Mouse (Mus musculus): Measurements from ENCODE around the gene Itpkc. TPM values are rescaled to one million over a fixed set of nuclear protein-coding genes. Genes with fewer than 3 reads are reported as not detected.

Itpkc gene
- polyA plus RNA-seq, 1 experiment from 2014 or later: 5.2 TPM

DNA sequence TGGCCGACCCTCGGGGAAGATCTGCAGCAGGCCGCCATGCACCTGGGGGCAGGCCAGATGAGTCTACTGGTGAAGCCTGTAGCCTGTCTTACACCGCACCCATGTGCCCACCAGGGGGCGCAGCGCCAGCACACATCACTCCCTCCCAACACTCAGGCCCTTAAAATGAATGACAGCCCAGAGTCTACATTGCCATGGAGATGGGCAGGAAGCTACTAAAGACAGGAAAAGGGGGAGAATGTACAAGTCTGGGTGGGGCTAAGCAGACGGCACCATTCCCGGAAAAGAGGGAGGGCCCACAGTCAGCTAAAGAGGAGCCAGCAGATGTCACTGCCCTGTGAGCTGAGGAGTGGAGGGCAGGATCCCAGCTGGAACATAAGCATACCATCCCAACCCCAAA, 68.6 kb downstream of the Itpkc start:
- peak overlapping the region; percentile 63; the same call in 1 of the 2 replicates for H3K27ac ChIP-seq
- no peak overlapping the region; the same call in 1 of the 2 replicates for H3K4me3 ChIP-seq (replicated peaks)
- H3K27me3 ChIP-seq: no peaks in the 10 kb centered on the region
- WGBS: 17% methylated on average over 8 of the region's 8 CpGs
- H3K36me3 ChIP-seq: peaks cover 61% of the 10 kb centered on the region
- H3K4me1 ChIP-seq: peaks cover 50% of the 10 kb centered on the region
- H3K9me3 ChIP-seq (replicated peaks): no peaks in the 10 kb centered on the region
- ATAC-seq (replicated peaks; ENCODE audit: low FRiP score): peak; percentile 92
- no peak overlapping the region for H3K9ac ChIP-seq
- no peak overlapping the region for H3K4me2 ChIP-seq

DNA sequence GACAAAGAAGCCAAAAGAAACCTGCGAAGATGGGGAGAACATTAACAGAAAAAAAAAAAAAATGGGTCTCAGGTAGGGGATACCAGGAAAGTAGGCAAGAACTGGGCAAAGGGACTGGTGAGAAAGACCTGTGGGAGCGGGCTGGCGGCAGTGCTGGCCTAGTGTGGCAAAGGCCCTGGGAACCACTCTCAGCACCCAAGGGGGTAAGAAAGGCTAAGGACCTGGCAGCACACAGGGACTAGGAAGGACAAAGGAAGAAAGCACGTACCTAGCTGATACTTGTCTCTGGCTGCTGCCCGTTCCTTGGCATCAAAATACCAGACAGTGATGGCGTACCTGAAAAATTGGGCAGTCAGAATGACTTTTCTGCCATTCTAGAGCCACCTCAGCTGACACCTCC, 69.2 kb downstream of the Itpkc start:
- WGBS: 94% methylated on average over 6 of the region's 6 CpGs
- Histone ChIP-seq H3K4me1 (peaks cover 44% of the 10 kb centered on the region), H3K27me3 (no peaks in the 10 kb centered on the region), H3K27ac (no peak overlapping the region), H3K4me2 (no peak overlapping the region), H3K9ac (no peak overlapping the region), H3K9me3 (replicated peaks) (no peaks in the 10 kb centered on the region), H3K4me3 (replicated peaks) (no peak overlapping the region), H3K36me3 (peaks cover 55% of the 10 kb centered on the region)
- ATAC-seq (replicated peaks; ENCODE audit: low FRiP score): no peak

DNA sequence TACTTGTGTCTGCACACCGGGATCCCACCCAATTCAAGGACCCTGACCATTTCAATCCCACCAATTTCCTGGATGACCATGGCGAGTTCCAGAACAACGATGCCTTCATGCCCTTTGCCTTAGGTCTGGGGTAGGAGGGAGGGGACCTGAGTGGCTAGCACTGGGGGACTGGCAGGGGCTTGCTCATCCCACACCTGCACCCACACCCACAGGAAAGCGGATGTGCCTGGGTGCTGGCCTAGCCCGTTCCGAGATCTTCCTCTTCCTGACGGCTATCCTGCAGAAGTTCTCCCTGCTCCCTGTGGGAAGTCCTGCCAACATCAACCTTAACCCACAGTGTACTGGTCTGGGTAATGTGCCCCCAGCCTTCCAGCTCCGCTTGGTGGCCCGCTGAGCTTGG, 70.3 kb downstream of the Itpkc start:
- no peaks in the 10 kb centered on the region for H3K27me3 ChIP-seq
- H3K36me3 ChIP-seq: peaks cover 47% of the 10 kb centered on the region
- no peak for ATAC-seq (replicated peaks; ENCODE audit: low FRiP score)
- WGBS: 93% methylated on average over 9 of the region's 9 CpGs
- H3K9me3 ChIP-seq (replicated peaks): no peaks in the 10 kb centered on the region
- H3K27ac ChIP-seq: no peak overlapping the region
- no peak overlapping the region for H3K4me2 ChIP-seq
- peaks cover 36% of the 10 kb centered on the region for H3K4me1 ChIP-seq
- H3K9ac ChIP-seq: no peak overlapping the region
- no peak overlapping the region for H3K4me3 ChIP-seq (replicated peaks)

MicroRNAs encoded within 50 kb of the gene (microRNA counts, 519-probe panel; counts per million panel counts)
- microRNA mmu-miR-1191: 31.7 counts per million

Small RNA genes within 50 kb of the gene (microRNA-seq; reads per million reads assigned to microRNA genes)
- gene Mir1191: 4.1 reads per million, percentile 21 among the genes with 10 or more reads in this experiment
- gene Mir3101: not detected

Other genes starting within 250 kb of the Itpkc start
- 0.12 TPM in 1 of 2 replicates, not detected in the other for gene Cyp2a12, start 199.6 kb downstream of the Itpkc start, polyA plus RNA-seq (2015; fragmentation: Nextera tagmentation; extraction: Ambion mirVana)
- gene Cyp2f2, start 108.8 kb downstream of the Itpkc start, polyA plus RNA-seq (2015; fragmentation: Nextera tagmentation; extraction: Ambion mirVana): not detected in 2 replicates
- gene Cyp2t4, start 74.9 kb downstream of the Itpkc start, polyA plus RNA-seq (2015; fragmentation: Nextera tagmentation; extraction: Ambion mirVana): 0.10 TPM in 1 of 2 replicates, not detected in the other
- 65.4 and 74.9 TPM in 2 replicates for gene Egln2, start 61.9 kb downstream of the Itpkc start, polyA plus RNA-seq (2015; fragmentation: Nextera tagmentation; extraction: Ambion mirVana)
- 60.1 and 66.8 TPM in 2 replicates for gene Rab4b, start 49.8 kb downstream of the Itpkc start, polyA plus RNA-seq (2015; fragmentation: Nextera tagmentation; extraction: Ambion mirVana)
- gene Gm21983, start 47.6 kb downstream of the Itpkc start, polyA plus RNA-seq (2015; fragmentation: Nextera tagmentation; extraction: Ambion mirVana): 1.3 TPM in 1 of 2 replicates, not detected in the other
- gene Mia, start 47.5 kb downstream of the Itpkc start, polyA plus RNA-seq (2015; fragmentation: Nextera tagmentation; extraction: Ambion mirVana): 18.3 and 20.3 TPM in 2 replicates
- gene BC024978, start 32.9 kb downstream of the Itpkc start, polyA plus RNA-seq (2015; fragmentation: Nextera tagmentation; extraction: Ambion mirVana): 3.9 and 4.2 TPM in 2 replicates
- gene Snrpa, start 32.4 kb downstream of the Itpkc start, polyA plus RNA-seq (2015; fragmentation: Nextera tagmentation; extraction: Ambion mirVana): 264 and 278 TPM in 2 replicates
- 20.9 and 23.1 TPM in 2 replicates for gene Coq8b, start 4.4 kb upstream of the Itpkc start, polyA plus RNA-seq (2015; fragmentation: Nextera tagmentation; extraction: Ambion mirVana)
- gene Numbl, start 29.8 kb upstream of the Itpkc start, polyA plus RNA-seq (2015; fragmentation: Nextera tagmentation; extraction: Ambion mirVana): 15.3 and 18.5 TPM in 2 replicates
- 31.0 and 41.7 TPM in 2 replicates for gene Ltbp4, start 109.0 kb upstream of the Itpkc start, polyA plus RNA-seq (2015; fragmentation: Nextera tagmentation; extraction: Ambion mirVana)
- gene Shkbp1, start 127.4 kb upstream of the Itpkc start, polyA plus RNA-seq (2015; fragmentation: Nextera tagmentation; extraction: Ambion mirVana): 43.6 and 53.1 TPM in 2 replicates
- gene Gm20479, start 128.8 kb upstream of the Itpkc start, polyA plus RNA-seq (2015; fragmentation: Nextera tagmentation; extraction: Ambion mirVana): 1.9 TPM in 1 of 2 replicates, not detected in the other
- 0.27 and 0.39 TPM in 2 replicates for gene Sptbn4, start 219.0 kb upstream of the Itpkc start, polyA plus RNA-seq (2015; fragmentation: Nextera tagmentation; extraction: Ambion mirVana)
- gene Blvrb, start 219.3 kb upstream of the Itpkc start, polyA plus RNA-seq (2015; fragmentation: Nextera tagmentation; extraction: Ambion mirVana): 44.5 and 57.4 TPM in 2 replicates
- 30.3 and 32.0 TPM in 2 replicates for gene Sertad3, start 245.1 kb upstream of the Itpkc start, polyA plus RNA-seq (2015; fragmentation: Nextera tagmentation; extraction: Ambion mirVana)